Mouse (Mus musculus) kidney, adult 2 months (tissue): Measurements from ENCODE around the gene Rrbp1. TPM values are rescaled to one million over a fixed set of nuclear protein-coding genes. Genes with fewer than 3 reads are reported as not detected.

Experiments
- DNase-seq: peaks from one replicate; pipeline ENCODE4 v3.0.0; 2021
- H3K27ac ChIP-seq: fragments of 200-500 bp; 2 replicates; pipeline ENCODE4 v1.5.1; 2012; ENCODE audit warnings: low read depth, low read length, control low read depth, inconsistent platforms; ENCODE audit not compliant: insufficient read depth
- H3K27me3 ChIP-seq: fragments of 200-500 bp; replicated peaks from 2 replicates; pipeline ENCODE4 v1.6.1; 2012; ENCODE audit warnings: mild to moderate bottlenecking, moderate library complexity, low read length, inconsistent platforms; ENCODE audit not compliant: control insufficient read depth, insufficient read depth
- H3K36me3 ChIP-seq: fragments of 200-500 bp; 2 replicates; pipeline ENCODE4 v1.6.1; 2012; ENCODE audit warnings: mild to moderate bottlenecking, moderate library complexity, low read length, inconsistent platforms; ENCODE audit not compliant: control insufficient read depth, insufficient read depth
- H3K4me1 ChIP-seq: fragments of 200-500 bp; 2 replicates; pipeline ENCODE4 v1.6.1; 2011; ENCODE audit warnings: low read length; ENCODE audit not compliant: control insufficient read depth, insufficient read depth
- H3K4me3 ChIP-seq: fragments of 200-500 bp; 2 replicates; pipeline ENCODE4 v1.5.1; 2011; ENCODE audit warnings: mild to moderate bottlenecking, low read depth, low read length, control low read depth; ENCODE audit not compliant: insufficient read depth
- CTCF ChIP-seq: fragments of 200-500 bp; conservative IDR thresholded peaks from 2 replicates; pipeline ENCODE4 v1.5.1; 2011; ENCODE audit warnings: low read depth, mild to moderate bottlenecking, control low read depth, low read length, moderate library complexity, mixed read lengths; ENCODE audit not compliant: insufficient read depth, insufficient read length
- POLR2A ChIP-seq: fragments of 200-500 bp; IDR thresholded peaks from one replicate; pipeline ENCODE4 v1.6.1; 2011; ENCODE audit warnings: low read depth, low read length, control low read depth
- WGBS: fragments of 180-500 bp; shearing (Covaris S2); methylation state at CpG from one replicate; pipeline ENCODE4 v1.1.7; 2018; 5-methylcytosine and 5-hydroxymethylcytosine counted together
- polyA plus RNA-seq: library from polyadenylated mRNA; depleted of rRNA; stranded (reverse); fragments of >200 nt; gene quantifications from 2 replicates; pipeline ENCODE4 v1.2.3, GENCODE M21; 2012

Gene Rrbp1
- polyA plus RNA-seq, 1 experiment, result 69.2 TPM

DNA sequence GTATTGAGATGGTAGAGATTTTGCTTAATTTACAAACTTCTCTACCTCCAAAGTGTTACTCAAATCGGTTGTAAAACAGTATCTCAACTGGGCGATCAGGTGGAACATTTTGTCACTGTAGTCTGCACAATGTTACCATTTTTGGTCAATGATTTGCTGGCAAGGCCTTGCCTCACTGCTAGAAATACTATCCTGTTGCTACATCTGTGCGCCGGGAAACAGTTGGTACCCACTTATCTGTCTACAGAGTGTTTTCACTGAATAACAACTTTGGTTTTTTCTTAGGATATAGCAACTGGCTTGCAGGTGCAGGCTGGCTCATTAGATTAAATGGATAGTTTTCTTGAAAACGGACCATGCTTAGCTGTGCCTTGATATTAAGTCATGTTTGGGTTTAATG is 94.8 kb downstream of the Rrbp1 start:
- H3K4me3 ChIP-seq, result peak overlapping the region; percentile 89
- H3K27ac ChIP-seq, result peak overlapping the region; percentile 92
- 3% methylated on average over 5 of the region's 5 CpGs for WGBS
- no peaks in the 10 kb centered on the region for H3K36me3 ChIP-seq
- peaks cover 14% of the 10 kb centered on the region; the same call in 1 of the 2 replicates for H3K4me1 ChIP-seq
- TF ChIP-seq CTCF, result no peak
- TF ChIP-seq POLR2A, result no peak
- peak; percentile 71 for DNase-seq
- no peaks in the 10 kb centered on the region for H3K27me3 ChIP-seq

DNA sequence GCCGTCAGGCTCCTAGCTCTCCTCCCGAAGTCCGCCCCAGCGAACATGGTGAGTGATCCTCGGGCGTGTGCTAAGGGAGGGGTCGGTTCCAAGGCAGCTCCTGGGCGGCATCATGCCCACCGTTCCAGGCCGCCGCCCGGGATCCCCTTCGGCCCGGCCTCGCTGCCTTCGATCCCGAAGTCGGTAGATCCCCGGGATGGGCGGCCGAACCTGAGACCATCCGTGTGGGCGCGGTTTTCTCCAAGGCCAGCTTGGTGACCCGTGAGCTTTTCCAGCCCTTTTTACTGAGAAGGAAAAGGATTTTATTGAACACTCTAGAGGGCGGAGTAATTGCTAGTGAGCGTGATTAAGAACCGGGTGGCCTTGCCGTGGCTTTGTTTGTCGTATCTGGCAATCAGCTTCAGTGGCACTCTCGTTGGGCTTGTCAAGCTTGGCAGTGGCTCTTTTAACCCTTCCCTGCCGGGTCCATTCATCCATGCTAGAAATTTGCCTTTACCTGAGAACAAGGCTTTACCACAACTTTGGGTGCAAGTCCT is 95.4 kb downstream of the Rrbp1 start:
- Histone ChIP-seq H3K4me1 (peaks cover 14% of the 10 kb centered on the region; the same call in 1 of the 2 replicates), H3K27ac (peak overlapping the region; percentile 92), H3K4me3 (peak overlapping the region; percentile 89), H3K36me3 (no peaks in the 10 kb centered on the region), H3K27me3 (no peaks in the 10 kb centered on the region)
- under 1% methylated on average over 32 of the region's 32 CpGs for WGBS
- DNase-seq, result no peak
- TF ChIP-seq CTCF (no peak), POLR2A (no peak)

DNA sequence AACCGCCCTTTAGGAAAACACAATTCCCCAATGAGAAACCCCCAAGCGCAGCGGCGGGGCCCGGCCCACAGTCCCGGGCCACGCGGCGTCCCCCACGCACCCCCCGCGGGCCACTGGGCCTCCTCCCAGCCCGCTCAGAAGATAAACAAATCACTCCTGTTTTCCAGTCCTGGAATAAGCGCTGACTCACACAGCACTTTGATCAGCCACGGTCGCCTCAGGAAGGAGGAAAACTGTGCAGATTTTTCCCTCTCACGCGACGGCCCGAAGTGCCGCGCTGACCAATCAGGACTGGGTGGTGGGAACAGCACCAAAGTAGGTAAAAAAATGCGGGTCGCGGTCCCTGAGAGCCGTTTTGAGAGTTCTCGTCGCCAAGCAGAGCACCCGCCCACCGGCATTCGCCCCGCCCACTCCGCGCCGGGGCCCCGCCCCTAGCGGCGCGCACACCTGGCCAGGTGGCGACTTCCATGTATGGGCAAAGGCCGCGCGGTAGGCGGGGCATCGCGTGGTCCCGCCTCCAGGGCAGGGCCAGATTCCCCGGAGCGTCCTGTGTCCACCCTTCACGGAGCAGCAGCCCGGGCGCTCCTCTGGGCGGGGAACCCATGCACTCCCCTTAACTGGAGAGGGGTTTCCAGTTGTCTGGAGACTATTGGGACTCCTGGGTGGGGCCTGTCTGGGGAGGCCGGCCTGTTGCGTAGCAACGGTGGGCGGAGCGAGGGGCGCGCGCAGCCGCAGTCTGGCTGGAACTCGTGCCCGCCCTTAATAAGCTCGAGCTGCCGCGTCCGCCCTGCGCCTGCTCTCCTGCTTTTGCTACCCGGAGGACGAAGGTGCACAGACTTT is 96.1 kb downstream of the Rrbp1 start, which contains the start of gene Dstn:
Gene Dstn, plus strand, starts transcription at position 561 of the 840 bp plus-strand sequence.
- peak within 1 kb of the TSS; percentile 99 for H3K27ac ChIP-seq
- peak; percentile 99 for DNase-seq
- no peaks in the 10 kb centered on the region for H3K36me3 ChIP-seq
- H3K27me3 ChIP-seq, result no peaks in the 10 kb centered on the region
- H3K4me1 ChIP-seq, result peaks cover 14% of the 10 kb centered on the region; the same call in 1 of the 2 replicates
- H3K4me3 ChIP-seq, result peak within 1 kb of the TSS; percentile 89
- under 1% methylated on average over 69 of the region's 71 CpGs for WGBS
- TF ChIP-seq CTCF (no peak), POLR2A (peak; percentile 98)

DNA sequence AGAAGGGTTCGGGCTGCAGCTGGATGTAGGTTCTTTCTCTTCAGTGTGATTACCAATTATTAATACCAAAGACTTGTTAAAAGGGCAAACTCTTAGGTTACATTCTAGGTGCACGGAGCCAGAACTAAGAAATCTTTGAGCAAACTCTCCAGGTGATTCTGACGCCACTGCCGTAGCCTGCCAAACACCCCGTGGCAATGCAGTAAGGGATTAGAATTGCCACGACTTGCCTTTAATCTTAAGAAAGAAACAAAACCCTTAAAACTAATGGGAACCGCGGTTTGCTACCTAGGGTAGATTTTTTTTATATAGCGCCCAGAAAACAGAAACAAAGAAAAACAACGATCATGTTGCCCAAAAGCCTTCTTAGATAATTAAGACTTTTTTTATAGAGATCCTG is 96.8 kb downstream of the Rrbp1 start:
- TF ChIP-seq CTCF (no peak), POLR2A (no peak)
- Histone ChIP-seq H3K27ac (peak overlapping the region; percentile 99), H3K4me1 (peaks cover 14% of the 10 kb centered on the region; the same call in 1 of the 2 replicates), H3K36me3 (no peaks in the 10 kb centered on the region), H3K4me3 (peak overlapping the region; percentile 89), H3K27me3 (no peaks in the 10 kb centered on the region)
- 7% methylated on average over 10 of the region's 10 CpGs for WGBS
- DNase-seq, result peak; percentile 36

DNA sequence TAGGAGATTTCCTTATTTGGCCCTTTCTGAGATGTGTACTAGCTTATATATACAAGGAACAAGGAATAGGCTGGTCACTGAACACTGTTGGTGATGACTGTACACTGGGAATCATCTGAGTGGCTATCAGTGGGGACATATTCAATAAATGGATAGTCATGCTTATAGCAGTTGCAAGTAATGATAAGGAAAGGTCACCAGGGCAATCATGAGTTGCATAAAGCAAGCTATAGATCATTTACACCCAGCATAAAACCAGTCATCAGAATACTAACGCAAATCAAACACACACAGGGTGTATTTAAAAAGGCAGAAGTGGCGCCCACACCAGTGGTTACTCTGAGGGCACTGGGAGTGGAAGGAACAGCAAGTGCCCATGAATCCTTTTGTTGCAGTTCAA is 98.9 kb downstream of the Rrbp1 start:
- WGBS, result 93% methylated on average over 2 of the region's 2 CpGs
- no peak overlapping the region for H3K27ac ChIP-seq
- H3K27me3 ChIP-seq, result no peaks in the 10 kb centered on the region
- DNase-seq, result no peak
- H3K4me1 ChIP-seq, result 0 out of 2 replicates have a peak, but pooled peaks cover 1% of the 10 kb centered on the region
- no peak overlapping the region for H3K4me3 ChIP-seq
- no peak for TF ChIP-seq POLR2A
- no peak for TF ChIP-seq CTCF
- no peaks in the 10 kb centered on the region for H3K36me3 ChIP-seq

DNA sequence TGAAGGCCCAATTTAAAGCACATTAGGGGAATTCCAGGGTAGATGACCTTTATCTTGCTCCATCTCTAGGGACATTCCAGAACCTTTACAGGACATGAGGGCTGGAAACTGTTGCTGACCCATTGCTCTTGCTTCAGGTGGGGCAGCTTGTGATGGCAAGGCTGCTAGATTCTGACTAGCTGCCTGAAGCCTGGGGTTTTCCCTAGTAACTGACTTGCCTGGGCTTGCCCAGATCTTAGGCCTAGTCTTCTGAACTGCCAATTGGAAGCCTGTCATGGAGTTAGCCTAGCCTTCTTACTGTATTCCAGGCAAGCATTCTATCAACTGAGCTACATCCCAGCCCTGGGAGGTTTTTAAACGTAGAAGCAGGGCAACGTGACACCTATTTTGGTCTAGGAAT is 101.8 kb downstream of the Rrbp1 start:
- Histone ChIP-seq H3K27me3 (no peaks in the 10 kb centered on the region), H3K4me1 (no peaks in the 10 kb centered on the region; the same call in 1 of the 2 replicates), H3K4me3 (no peak overlapping the region), H3K27ac (no peak overlapping the region), H3K36me3 (no peaks in the 10 kb centered on the region)
- DNase-seq, result no peak
- WGBS, result 82% methylated on average over 2 of the region's 2 CpGs
- TF ChIP-seq CTCF (no peak), POLR2A (no peak)

DNA sequence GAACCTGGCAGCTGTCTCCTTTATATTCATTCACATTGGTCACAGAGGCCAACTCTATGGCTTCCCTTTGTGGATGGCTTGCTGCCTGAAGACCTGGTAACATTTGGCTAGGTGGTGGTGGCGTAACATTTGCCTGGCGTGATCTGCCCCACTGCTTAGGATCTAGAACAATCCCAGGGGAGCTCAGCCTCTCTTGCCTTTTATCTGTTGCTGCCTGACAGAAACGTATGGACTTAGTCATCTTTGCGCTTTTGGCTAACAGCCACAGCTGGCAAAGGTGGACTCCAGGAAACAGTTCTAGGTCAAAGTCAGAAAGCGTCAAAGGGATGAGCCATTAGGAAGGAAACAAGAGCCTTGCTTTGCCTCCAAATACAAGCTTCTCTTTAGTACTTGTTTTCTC is 106.2 kb downstream of the Rrbp1 start:
- Histone ChIP-seq H3K4me1 (peaks cover 7% of the 10 kb centered on the region), H3K27ac (no peak overlapping the region), H3K36me3 (no peaks in the 10 kb centered on the region), H3K4me3 (no peak overlapping the region), H3K27me3 (no peaks in the 10 kb centered on the region)
- TF ChIP-seq POLR2A (no peak), CTCF (no peak)
- 59% methylated on average over 5 of the region's 5 CpGs for WGBS
- peak; percentile 65 for DNase-seq
